Mouse (Mus musculus) hindbrain, postnatal 0 days (tissue): ENCODE measurements around the gene Hus1. TPM values are rescaled to one million over a fixed set of nuclear protein-coding genes. Genes with fewer than 3 reads are reported as not detected.

Experiments
- ATAC-seq: fragments of 200-750 bp; cut with Nextera tagmentation; 2 replicates; pipeline ENCODE4 v1.8.0; 2017; ENCODE audit warnings: mild to moderate bottlenecking, moderate TSS enrichment, moderate library complexity
- DNase-seq: peaks from one replicate; pipeline ENCODE4 v3.0.0-alpha.2; 2015; ENCODE audit warnings: low spot score
- H3K27ac ChIP-seq: fragments of 300-500 bp; sonication (generic); 2 replicates; pipeline ENCODE4 v1.5.1; 2014; ENCODE audit warnings: mild to moderate bottlenecking
- H3K27me3 ChIP-seq: fragments of 300-500 bp; sonication (generic); 2 replicates; pipeline ENCODE4 v1.6.1; 2014; ENCODE audit warnings: low read length, mixed read lengths; ENCODE audit not compliant: insufficient read depth
- H3K36me3 ChIP-seq: fragments of 300-500 bp; sonication (generic); 2 replicates; pipeline ENCODE4 v1.6.1; 2014; ENCODE audit warnings: low read length, mixed read lengths; ENCODE audit not compliant: insufficient read depth
- H3K4me1 ChIP-seq: fragments of 300-500 bp; sonication (generic); 2 replicates; pipeline ENCODE4 v1.6.1; 2014; ENCODE audit warnings: antibody characterized with exemption, low read length, mixed read lengths; ENCODE audit not compliant: insufficient read depth
- H3K4me2 ChIP-seq: fragments of 300-500 bp; sonication (generic); 2 replicates; pipeline ENCODE4 v1.6.1; 2014; ENCODE audit warnings: low read depth, mild to moderate bottlenecking, low read length, moderate library complexity, mixed read lengths
- H3K4me3 ChIP-seq: fragments of 300-500 bp; sonication (generic); 2 replicates; pipeline ENCODE4 v1.5.1; 2014; ENCODE audit warnings: low read length
- H3K9ac ChIP-seq: fragments of 300-500 bp; sonication (generic); replicated peaks from 2 replicates; pipeline ENCODE4 v1.6.1; 2014; ENCODE audit warnings: mild to moderate bottlenecking, low read length, moderate library complexity, mixed read lengths
- H3K9me3 ChIP-seq: fragments of 300-500 bp; sonication (generic); 2 replicates; pipeline ENCODE4 v1.6.1; 2016; ENCODE audit warnings: low read length, mixed read lengths
- CTCF ChIP-seq: IDR thresholded peaks from 2 replicates; pipeline ENCODE4 v1.5.1; 2016; ENCODE audit warnings: antibody characterized with exemption, control low read depth, low read depth
- WGBS: fragments of 180-500 bp; shearing (Covaris S2); extraction: QIAGEN DNeasy Blood & Tissue Kit; methylation state at CpG from one replicate; pipeline ENCODE4 v1.1.7; 2014; 5-methylcytosine and 5-hydroxymethylcytosine counted together
- polyA plus RNA-seq: library from polyadenylated mRNA; unstranded; fragments of >200 nt; fragmentation: Nextera tagmentation; extraction: Ambion mirVana; gene quantifications from 2 replicates; pipeline ENCODE4 v1.2.1, GENCODE M21; 2015
- total RNA-seq: library from RNA; depleted of rRNA; stranded (reverse); fragments of >200 nt; gene quantifications from 2 replicates; pipeline ENCODE4 v1.2.3, GENCODE M21; 2014; rRNA removed

The Hus1 gene
- total and polyA plus RNA-seq, 2 experiments from 2014 or later = 9.5 to 20.0 TPM

DNA sequence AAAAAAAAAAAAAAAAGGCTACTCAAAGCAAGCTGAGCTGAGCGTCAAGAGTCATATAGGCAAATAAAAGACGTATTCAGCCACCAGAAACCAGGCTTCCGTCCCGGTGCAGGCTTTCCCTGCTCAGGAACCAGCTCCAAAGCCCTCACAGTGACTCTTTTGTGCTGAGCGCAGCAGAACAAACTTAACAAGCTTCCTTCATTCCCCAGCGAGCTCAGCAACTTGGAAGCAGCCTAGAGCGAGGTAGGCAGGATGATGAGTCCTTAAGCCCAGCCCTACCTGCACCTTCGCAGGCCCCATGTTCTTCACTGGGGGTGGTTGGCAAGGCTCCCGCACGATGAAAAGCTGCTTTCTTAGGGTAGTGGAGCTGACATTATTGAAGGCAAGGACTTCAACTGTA, 52.4 kb downstream of the Hus1 start:
- TF ChIP-seq CTCF = no peak
- no peaks in the 10 kb centered on the region for H3K4me1 ChIP-seq
- no peaks in the 10 kb centered on the region for H3K9me3 ChIP-seq
- H3K27ac ChIP-seq = peak overlapping the region; percentile 42; the same call in 1 of the 2 replicates
- WGBS = 41% methylated on average over 10 of the region's 10 CpGs
- ATAC-seq (no peak), DNase-seq (peak; percentile 42)
- no peaks in the 10 kb centered on the region for H3K27me3 ChIP-seq
- H3K4me2 ChIP-seq = no peak overlapping the region
- H3K4me3 ChIP-seq = no peak overlapping the region
- no peaks in the 10 kb centered on the region for H3K36me3 ChIP-seq
- H3K9ac ChIP-seq = no peak overlapping the region

DNA sequence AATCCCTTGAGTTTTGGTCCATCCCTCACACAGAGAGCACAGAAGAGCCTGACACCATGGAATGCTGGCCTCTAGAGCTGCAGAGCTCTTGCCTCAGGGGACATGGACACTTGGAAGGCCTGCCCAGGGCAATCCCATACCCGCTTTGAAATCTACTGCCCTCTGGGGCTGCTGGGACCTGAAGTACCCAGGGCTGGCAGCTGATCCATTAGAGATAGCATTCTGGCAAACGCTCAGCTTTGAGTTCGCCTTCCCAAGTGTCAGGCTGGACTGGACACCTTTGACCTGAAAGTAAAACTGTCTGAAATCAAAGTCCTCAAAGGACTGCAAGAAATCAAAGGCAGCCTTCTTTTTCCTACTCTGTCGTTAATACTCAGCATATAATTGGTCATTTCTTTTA, 52.9 kb downstream of the Hus1 start:
- no peak for TF ChIP-seq CTCF
- Histone ChIP-seq H3K4me1 (no peaks in the 10 kb centered on the region), H3K27me3 (no peaks in the 10 kb centered on the region), H3K4me2 (no peak overlapping the region), H3K9ac (no peak overlapping the region), H3K4me3 (no peak overlapping the region), H3K27ac (peak overlapping the region; percentile 29; the same call in 1 of the 2 replicates), H3K9me3 (no peaks in the 10 kb centered on the region), H3K36me3 (no peaks in the 10 kb centered on the region)
- no peak for DNase-seq
- 67% methylated on average over 4 of the region's 4 CpGs for WGBS
- no peak for ATAC-seq

GRCm38 (mm10) chr11:8957023-8957422, 54.0 kb downstream of the Hus1 start:
- no peaks in the 10 kb centered on the region for H3K36me3 ChIP-seq
- H3K9ac ChIP-seq = no peak overlapping the region
- WGBS = 71% methylated on average over 6 of the region's 6 CpGs
- no peak overlapping the region for H3K4me2 ChIP-seq
- H3K4me3 ChIP-seq = no peak overlapping the region
- H3K4me1 ChIP-seq = no peaks in the 10 kb centered on the region
- ATAC-seq (no peak), DNase-seq (no peak)
- peak; percentile 70 for TF ChIP-seq CTCF
- no peaks in the 10 kb centered on the region for H3K27me3 ChIP-seq
- no peak overlapping the region for H3K27ac ChIP-seq
- H3K9me3 ChIP-seq = no peaks in the 10 kb centered on the region

DNA sequence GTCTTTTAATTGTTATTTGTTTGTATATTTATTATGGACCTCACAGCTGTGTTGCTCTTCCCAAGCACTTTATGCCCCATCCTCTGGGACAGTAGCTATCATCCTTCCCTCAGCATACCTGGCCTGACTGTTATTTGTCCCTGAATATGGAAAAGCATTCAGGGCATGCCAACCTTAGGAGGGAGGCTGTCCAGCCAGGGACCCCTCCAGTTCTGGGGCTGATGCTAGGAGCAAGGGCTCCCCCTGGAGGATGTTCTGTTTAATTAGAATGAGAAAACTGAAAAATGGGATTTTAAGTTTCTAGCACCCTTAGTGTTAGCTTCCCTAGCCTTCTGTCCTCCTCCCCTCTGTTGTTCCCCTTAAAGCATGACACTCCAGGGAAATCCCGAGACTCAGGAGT, 55.3 kb downstream of the Hus1 start:
- Histone ChIP-seq H3K4me3 (no peak overlapping the region), H3K27ac (no peak overlapping the region), H3K4me1 (no peaks in the 10 kb centered on the region), H3K36me3 (no peaks in the 10 kb centered on the region), H3K9ac (no peak overlapping the region), H3K4me2 (no peak overlapping the region), H3K9me3 (no peaks in the 10 kb centered on the region), H3K27me3 (no peaks in the 10 kb centered on the region)
- DNase-seq (peak; percentile 78), ATAC-seq (peak; percentile 77)
- 4% methylated on average over 1 of the region's 1 CpGs for whole genome bisulfite sequencing
- TF ChIP-seq CTCF = peak; percentile 81

GRCm38 (mm10) chr11:8949765-8950430, 61.1 kb downstream of the Hus1 start:
- DNase-seq (peak; percentile 68), ATAC-seq (no peak)

GRCm38 (mm10) chr11:8948871-8949270, 62.1 kb downstream of the Hus1 start:
- WGBS = 78% methylated on average over 3 of the region's 3 CpGs
- Histone ChIP-seq H3K4me2 (no peak overlapping the region), H3K4me1 (no peaks in the 10 kb centered on the region)

More at GRCm38 (mm10) chr11:8949765-8950430, 61.1 kb downstream of the Hus1 start:
- H3K27ac ChIP-seq = no peak overlapping the region
- no peaks in the 10 kb centered on the region for H3K9me3 ChIP-seq
- no peaks in the 10 kb centered on the region for H3K4me1 ChIP-seq
- H3K27me3 ChIP-seq = no peaks in the 10 kb centered on the region
- H3K4me2 ChIP-seq = no peak overlapping the region
- H3K36me3 ChIP-seq = no peaks in the 10 kb centered on the region
- no peak overlapping the region for H3K4me3 ChIP-seq
- WGBS = 36% methylated on average over 6 of the region's 6 CpGs
- no peak overlapping the region for H3K9ac ChIP-seq
- TF ChIP-seq CTCF = no peak

DNA sequence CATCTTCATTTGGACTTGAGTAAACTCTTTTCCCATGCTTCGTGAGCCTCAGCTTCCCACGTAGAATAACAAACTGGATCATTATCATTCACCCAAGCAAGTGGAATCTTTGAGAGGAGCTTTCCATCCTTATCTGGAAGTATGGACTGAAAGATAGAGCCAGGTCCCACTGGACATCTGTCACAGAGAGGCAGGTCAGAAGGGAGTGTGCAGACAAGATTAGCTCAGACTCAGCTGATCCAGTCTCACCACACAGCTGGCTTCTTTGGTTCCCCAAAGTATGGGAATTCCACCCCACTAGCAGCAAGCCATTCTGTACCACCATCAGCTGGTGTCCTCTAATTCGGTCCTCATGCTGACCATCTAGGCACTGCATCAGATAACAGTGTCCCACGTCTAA, 66.9 kb downstream of the Hus1 start:
- Histone ChIP-seq H3K27me3 (no peaks in the 10 kb centered on the region), H3K4me2 (no peak overlapping the region), H3K36me3 (no peaks in the 10 kb centered on the region), H3K4me3 (no peak overlapping the region), H3K9me3 (no peaks in the 10 kb centered on the region), H3K27ac (no peak overlapping the region), H3K9ac (no peak overlapping the region), H3K4me1 (no peaks in the 10 kb centered on the region)
- TF ChIP-seq CTCF = no peak
- 75% methylated on average over 4 of the region's 4 CpGs for WGBS
- DNase-seq (no peak), ATAC-seq (no peak)

More at GRCm38 (mm10) chr11:8948871-8949270, 62.1 kb downstream of the Hus1 start:
- no peaks in the 10 kb centered on the region for H3K9me3 ChIP-seq
- H3K36me3 ChIP-seq = no peaks in the 10 kb centered on the region
- DNase-seq (no peak), ATAC-seq (no peak)
- no peak overlapping the region for H3K27ac ChIP-seq
- no peak for TF ChIP-seq CTCF
- H3K4me3 ChIP-seq = no peak overlapping the region
- no peak overlapping the region for H3K9ac ChIP-seq
- H3K27me3 ChIP-seq = no peaks in the 10 kb centered on the region

Other genes starting within 250 kb of the Hus1 start
- gene Pkd1l1, start 37.9 kb downstream of the Hus1 start, total RNA-seq = 0.37 and 0.40 TPM in 2 replicates
- gene Pkd1l1, start 37.9 kb downstream of the Hus1 start, polyA plus RNA-seq = 0.19 and 0.33 TPM in 2 replicates
- gene Gm11992, start 37.4 kb upstream of the Hus1 start, total RNA-seq = 2.2 and 5.3 TPM in 2 replicates
- gene Gm11992, start 37.4 kb upstream of the Hus1 start, polyA plus RNA-seq = 2.2 and 3.7 TPM in 2 replicates
- gene Sun3, start 37.8 kb upstream of the Hus1 start, total RNA-seq = not detected in 2 replicates
- 0.15 and 0.29 TPM in 2 replicates for gene Sun3, start 37.8 kb upstream of the Hus1 start, polyA plus RNA-seq
- 4.3 and 6.5 TPM in 2 replicates for gene Upp1, start 106.9 kb upstream of the Hus1 start, total RNA-seq
- 5.1 and 6.3 TPM in 2 replicates for gene Upp1, start 106.9 kb upstream of the Hus1 start, polyA plus RNA-seq
- 0.04 and 0.05 TPM in 2 replicates for gene Abca13, start 180.8 kb upstream of the Hus1 start, total RNA-seq
- 0.04 and 0.05 TPM in 2 replicates for gene Abca13, start 180.8 kb upstream of the Hus1 start, polyA plus RNA-seq